Mouse (Mus musculus): ENCODE measurements around the gene Vmn1r226. TPM values are rescaled to one million over a fixed set of nuclear protein-coding genes. Genes with fewer than 3 reads are reported as not detected.

The Vmn1r226 gene
- not detected in 2 replicates for polyA plus RNA-seq (2012; rRNA removed)

DNA sequence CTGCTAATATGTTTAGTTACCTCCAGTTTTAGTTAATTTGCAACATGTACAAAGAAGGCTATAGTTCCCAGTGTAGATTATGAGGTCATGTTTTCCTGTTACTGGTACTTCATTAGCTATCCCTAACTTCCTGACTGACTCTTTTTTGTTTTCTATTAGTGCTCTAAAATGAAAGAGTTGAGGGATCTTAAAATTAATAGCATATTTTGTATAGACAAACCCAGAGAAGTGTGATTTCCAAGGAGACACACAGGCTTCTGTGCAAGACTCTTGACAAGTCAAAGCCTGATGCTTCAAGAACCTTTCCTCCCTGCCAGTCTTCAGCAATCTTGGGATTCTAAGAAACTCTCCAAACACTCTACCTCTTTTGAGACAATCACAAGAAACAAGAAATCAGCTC, at the start of gene Vmn1r226:
TSS of gene Vmn1r226 (plus strand) at position 301 of the 400 bp plus-strand sequence.
- TF ChIP-seq CTCF (conservative IDR thresholded peaks at IDR 0.05; ENCODE audit: insufficient read depth, insufficient read length, low read depth, low read length) = no peak
- no peak for TF ChIP-seq POLR2A (IDR thresholded peaks at IDR 0.05; ENCODE audit: low read depth, low read length)
- H3K4me3 ChIP-seq (ENCODE audit: insufficient read depth, low read depth, low read length) = no peak within 1 kb of the TSS
- DNase-seq = no peak
- no peaks in the 10 kb centered on the region for H3K4me1 ChIP-seq (ENCODE audit: control insufficient read depth, insufficient read depth, low read length)
- H3K27ac ChIP-seq (ENCODE audit: insufficient read depth, low read depth, low read length) = no peak within 1 kb of the TSS
- H3K36me3 ChIP-seq (ENCODE audit: control insufficient read depth, insufficient read depth, low read length) = no peaks in the 10 kb centered on the region
- no peaks in the 10 kb centered on the region for H3K27me3 ChIP-seq (replicated peaks; ENCODE audit: control insufficient read depth, insufficient read depth, low read length)

DNA sequence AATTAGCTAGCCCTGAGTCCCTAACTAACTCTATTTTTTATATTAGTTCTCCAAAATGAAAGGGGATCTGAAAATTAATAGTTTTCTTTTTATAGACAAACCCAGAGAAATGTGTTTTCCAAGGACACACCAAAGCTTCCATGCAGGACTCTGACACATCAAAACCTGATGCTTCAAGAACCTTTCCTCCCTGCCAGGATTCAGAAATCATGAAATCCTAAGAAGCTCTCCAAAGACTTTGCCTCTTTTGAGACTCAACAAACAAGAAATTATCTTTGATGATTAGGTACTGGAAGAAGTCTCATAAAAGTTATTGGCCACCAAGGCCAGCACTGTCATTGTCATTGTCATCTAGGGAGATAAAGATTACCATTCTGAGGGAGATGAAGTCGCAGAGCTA, 46.9 kb downstream of the Vmn1r226 start, which contains the start of gene Vmn1r227:
TSS of gene Vmn1r227 (plus strand) at position 301 of the 400 bp plus-strand sequence.
- Histone ChIP-seq H3K4me3 (ENCODE audit: insufficient read depth, low read depth, low read length) (no peak within 1 kb of the TSS), H3K27ac (ENCODE audit: insufficient read depth, low read depth, low read length) (no peak within 1 kb of the TSS), H3K36me3 (ENCODE audit: control insufficient read depth, insufficient read depth, low read length) (no peaks in the 10 kb centered on the region), H3K4me1 (ENCODE audit: control insufficient read depth, insufficient read depth, low read length) (no peaks in the 10 kb centered on the region), H3K27me3 (replicated peaks; ENCODE audit: control insufficient read depth, insufficient read depth, low read length) (no peaks in the 10 kb centered on the region)
- no peak for DNase-seq
- TF ChIP-seq POLR2A (IDR thresholded peaks at IDR 0.05; ENCODE audit: low read depth, low read length) = no peak
- no peak for TF ChIP-seq CTCF (conservative IDR thresholded peaks at IDR 0.05; ENCODE audit: insufficient read depth, insufficient read length, low read depth, low read length)
- 27% methylated on average over 1 of the region's 1 CpGs for WGBS

Other genes with a start within 250 kb of the Vmn1r226 start
- gene Vmn2r108, start 201.5 kb upstream of the Vmn1r226 start, polyA plus RNA-seq (2012; rRNA removed) = not detected in 2 replicates
- not detected in 2 replicates for gene Vmn1r225, start 184.7 kb upstream of the Vmn1r226 start, polyA plus RNA-seq (2012; rRNA removed)
- not detected in 2 replicates for gene Vmn2r109, start 118.1 kb upstream of the Vmn1r226 start, polyA plus RNA-seq (2012; rRNA removed)
- gene Vmn2r110, start 86.4 kb upstream of the Vmn1r226 start, polyA plus RNA-seq (2012; rRNA removed) = not detected in 2 replicates
- not detected in 2 replicates for gene Fpr-rs3, start 58.0 kb upstream of the Vmn1r226 start, polyA plus RNA-seq (2012; rRNA removed)
- not detected in 2 replicates for gene Vmn1r227, start 47.0 kb downstream of the Vmn1r226 start, polyA plus RNA-seq (2012; rRNA removed)
- not detected in 2 replicates for gene Vmn1r228, start 103.3 kb downstream of the Vmn1r226 start, polyA plus RNA-seq (2012; rRNA removed)
- not detected in 2 replicates for gene Vmn1r229, start 128.7 kb downstream of the Vmn1r226 start, polyA plus RNA-seq (2012; rRNA removed)
- not detected in 2 replicates for gene Vmn1r230, start 157.6 kb downstream of the Vmn1r226 start, polyA plus RNA-seq (2012; rRNA removed)
- not detected in 2 replicates for gene Vmn1r231, start 222.2 kb downstream of the Vmn1r226 start, polyA plus RNA-seq (2012; rRNA removed)
- not detected in 2 replicates for gene Vmn1r232, start 236.9 kb downstream of the Vmn1r226 start, polyA plus RNA-seq (2012; rRNA removed)